Mouse (Mus musculus) heart, embryonic 12.5 days (tissue): ENCODE results near the gene Mrgprg. TPM values are rescaled to one million over a fixed set of nuclear protein-coding genes. Genes with fewer than 3 reads are reported as not detected.

ENCODE experiments used
- ATAC-seq: fragments of 200-750 bp; cut with Nextera tagmentation; 2 replicates; pipeline ENCODE4 v1.8.0; 2017; ENCODE audit warnings: moderate TSS enrichment, moderate library complexity; ENCODE audit not compliant: insufficient number of reproducible peaks, low FRiP score
- H3K27ac ChIP-seq: fragments of 300-500 bp; sonication (generic); 2 replicates; pipeline ENCODE4 v1.5.1; 2016; ENCODE audit warnings: mild to moderate bottlenecking, moderate library complexity; ENCODE audit not compliant: poor library complexity, severe bottlenecking
- H3K27me3 ChIP-seq: fragments of 300-500 bp; sonication (generic); replicated peaks from 2 replicates; pipeline ENCODE4 v1.6.1; 2016; ENCODE audit warnings: mild to moderate bottlenecking, moderate library complexity
- H3K36me3 ChIP-seq: fragments of 300-500 bp; sonication (generic); 2 replicates; pipeline ENCODE4 v1.6.1; 2016; ENCODE audit warnings: mild to moderate bottlenecking, moderate library complexity
- H3K4me1 ChIP-seq: fragments of 300-500 bp; sonication (generic); replicated peaks from 2 replicates; pipeline ENCODE4 v1.6.1; 2016; ENCODE audit warnings: mild to moderate bottlenecking
- H3K4me2 ChIP-seq: fragments of 300-500 bp; sonication (generic); 2 replicates; pipeline ENCODE4 v1.6.1; 2016; ENCODE audit warnings: mild to moderate bottlenecking, moderate library complexity
- H3K4me3 ChIP-seq: fragments of 300-500 bp; sonication (generic); 2 replicates; pipeline ENCODE4 v1.5.1; 2016; ENCODE audit warnings: mild to moderate bottlenecking
- H3K9ac ChIP-seq: fragments of 300-500 bp; sonication (generic); 2 replicates; pipeline ENCODE4 v1.6.1; 2016; ENCODE audit warnings: mild to moderate bottlenecking, moderate library complexity
- H3K9me3 ChIP-seq: fragments of 300-500 bp; sonication (generic); replicated peaks from 2 replicates; pipeline ENCODE4 v1.6.1; 2016; ENCODE audit warnings: mild to moderate bottlenecking, moderate library complexity
- WGBS: fragments of 180-500 bp; shearing (Covaris S2); methylation state at CpG from one replicate; pipeline ENCODE4 v1.1.7; 2016; 5-methylcytosine and 5-hydroxymethylcytosine counted together
- microRNA-seq: library from miRNA; unstranded; fragments of <30 nt; microRNA quantifications from one replicate; pipeline ENCODE4, GENCODE M21; 2017
- polyA plus RNA-seq: library from polyadenylated mRNA; unstranded; fragments of >200 nt; fragmentation: Nextera tagmentation; extraction: Ambion mirVana; gene quantifications from 2 replicates; pipeline ENCODE4 v1.2.1, GENCODE M21; 2016

The Mrgprg gene
- polyA plus RNA-seq, 1 experiment from 2014 or later = not detected

- peaks cover 21% of the 10 kb centered on the region for H3K36me3 ChIP-seq
- no peak overlapping the region for H3K9ac ChIP-seq
- no peak overlapping the region for H3K27ac ChIP-seq
- no peaks in the 10 kb centered on the region for H3K9me3 ChIP-seq
- 78% methylated on average over 4 of the region's 4 CpGs for WGBS
- H3K4me2 ChIP-seq = no peak overlapping the region
- ATAC-seq = no peak
- peaks cover 42% of the 10 kb centered on the region for H3K4me1 ChIP-seq
- H3K27me3 ChIP-seq = no peaks in the 10 kb centered on the region
- H3K4me3 ChIP-seq = no peak overlapping the region
Measured at GRCm38 (mm10) chr7:143733746-143734145, 33.0 kb downstream of the Mrgprg start.

DNA sequence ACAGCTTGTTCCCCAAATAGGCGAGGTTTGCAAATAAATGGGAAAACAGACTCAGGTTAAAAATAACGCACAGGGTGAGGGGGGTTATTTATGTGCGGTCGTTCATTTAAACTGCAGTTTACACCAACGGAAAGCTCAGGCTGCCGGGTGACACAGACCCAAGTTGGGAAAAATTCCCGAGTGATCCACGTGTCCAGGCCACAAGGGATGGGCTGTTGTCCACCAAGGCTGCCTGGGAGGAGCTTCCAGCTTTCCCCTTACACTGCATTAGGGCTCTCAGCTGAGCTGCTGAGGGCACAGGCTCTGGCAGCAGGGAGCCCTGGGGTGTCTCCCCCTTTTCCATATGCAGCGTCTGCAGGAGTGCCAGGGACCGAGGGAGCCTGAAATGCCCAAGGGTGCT is 36.9 kb downstream of the Mrgprg start:
- Histone ChIP-seq H3K4me3 (no peak overlapping the region), H3K27me3 (no peaks in the 10 kb centered on the region), H3K36me3 (peaks cover 29% of the 10 kb centered on the region), H3K27ac (no peak overlapping the region), H3K4me2 (no peak overlapping the region), H3K4me1 (peaks cover 40% of the 10 kb centered on the region), H3K9me3 (no peaks in the 10 kb centered on the region), H3K9ac (no peak overlapping the region)
- WGBS = 65% methylated on average over 10 of the region's 10 CpGs
- ATAC-seq = no peak

DNA sequence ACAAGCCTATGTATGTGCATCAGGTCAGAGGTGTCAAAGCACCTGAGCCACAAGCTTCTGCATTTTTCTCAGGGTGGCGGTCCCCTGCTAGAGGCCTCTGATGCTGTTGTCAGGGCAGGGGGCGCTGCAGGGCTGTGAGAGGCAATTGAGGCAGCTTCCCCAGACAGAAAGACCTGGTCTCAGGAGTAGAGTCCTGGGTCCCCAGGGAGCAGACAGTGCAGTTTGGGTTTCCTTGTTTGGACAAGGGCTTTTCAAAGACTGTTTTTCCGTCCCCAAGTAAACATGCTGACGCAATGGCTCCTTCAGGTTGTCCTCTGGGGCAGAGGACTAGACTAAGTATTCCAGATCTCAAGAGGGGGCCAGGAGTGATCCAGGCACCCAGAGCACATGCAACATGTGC is 40.4 kb downstream of the Mrgprg start:
- ATAC-seq = no peak
- no peak overlapping the region for H3K27ac ChIP-seq
- no peak overlapping the region for H3K4me2 ChIP-seq
- H3K4me1 ChIP-seq = peaks cover 36% of the 10 kb centered on the region
- H3K27me3 ChIP-seq = no peaks in the 10 kb centered on the region
- H3K9me3 ChIP-seq = no peaks in the 10 kb centered on the region
- H3K36me3 ChIP-seq = peaks cover 13% of the 10 kb centered on the region
- H3K9ac ChIP-seq = no peak overlapping the region
- H3K4me3 ChIP-seq = no peak overlapping the region
- 78% methylated on average over 4 of the region's 4 CpGs for WGBS

DNA sequence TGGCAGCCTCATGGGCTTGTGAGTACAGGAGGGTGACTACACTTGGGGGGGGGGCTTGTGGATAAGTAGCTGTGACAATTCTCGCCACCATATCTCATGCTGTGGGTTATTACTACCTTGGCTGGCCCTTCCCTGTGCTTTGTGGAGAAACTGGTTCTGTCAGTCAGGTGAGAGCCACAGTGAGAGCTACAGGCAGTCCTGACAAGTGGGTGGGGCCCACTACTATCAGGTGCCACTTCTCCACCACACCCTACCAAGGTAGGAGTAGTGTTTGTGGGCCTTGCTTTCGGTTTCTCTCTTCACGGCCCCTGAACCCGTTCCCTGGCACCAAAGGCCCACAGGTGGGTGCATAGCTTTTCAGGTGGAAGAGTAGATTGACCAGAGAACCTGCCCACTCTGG is 43.0 kb downstream of the Mrgprg start:
- H3K27ac ChIP-seq = no peak overlapping the region
- peaks cover 13% of the 10 kb centered on the region for H3K36me3 ChIP-seq
- no peaks in the 10 kb centered on the region for H3K27me3 ChIP-seq
- no peak overlapping the region for H3K9ac ChIP-seq
- H3K4me2 ChIP-seq = no peak overlapping the region
- no peaks in the 10 kb centered on the region for H3K9me3 ChIP-seq
- WGBS = 83% methylated on average over 4 of the region's 4 CpGs
- ATAC-seq = no peak
- no peak overlapping the region for H3K4me3 ChIP-seq
- peaks cover 26% of the 10 kb centered on the region for H3K4me1 ChIP-seq

- Histone ChIP-seq H3K9ac (no peak overlapping the region), H3K27me3 (no peaks in the 10 kb centered on the region), H3K4me1 (peaks cover 28% of the 10 kb centered on the region), H3K4me2 (no peak overlapping the region), H3K36me3 (peaks cover 10% of the 10 kb centered on the region), H3K27ac (no peak overlapping the region), H3K9me3 (no peaks in the 10 kb centered on the region), H3K4me3 (no peak overlapping the region)
- 81% methylated on average over 5 of the region's 5 CpGs for WGBS
- no peak for ATAC-seq
Measured at GRCm38 (mm10) chr7:143722646-143723045, 44.1 kb downstream of the Mrgprg start.

- 73% methylated on average over 1 of the region's 1 CpGs for WGBS
- Histone ChIP-seq H3K4me1 (peaks cover 51% of the 10 kb centered on the region), H3K9me3 (no peaks in the 10 kb centered on the region), H3K4me3 (no peak overlapping the region), H3K4me2 (peak overlapping the region; percentile 3; the same call in 1 of the 2 replicates), H3K36me3 (peaks cover 33% of the 10 kb centered on the region), H3K9ac (no peak overlapping the region), H3K27me3 (no peaks in the 10 kb centered on the region), H3K27ac (peak overlapping the region; percentile 77)
- ATAC-seq = no peak
Measured at GRCm38 (mm10) chr7:143717811-143718210, 49.0 kb downstream of the Mrgprg start.

Small RNA genes within 50 kb of the gene (microRNA-seq; reads per million reads assigned to microRNA genes)
- gene Gm22064 = not detected

Other genes with a start within 250 kb of the Mrgprg start
- gene Nap1l4, start 217.9 kb downstream of the Mrgprg start, polyA plus RNA-seq = 236 and 244 TPM in 2 replicates
- 28.4 and 31.3 TPM in 2 replicates for gene Cars, start 166.9 kb downstream of the Mrgprg start, polyA plus RNA-seq
- 0.43 and 0.46 TPM in 2 replicates for gene Tnfrsf26, start 138.3 kb downstream of the Mrgprg start, polyA plus RNA-seq
- 2.8 and 3.1 TPM in 2 replicates for gene Tnfrsf22, start 117.3 kb downstream of the Mrgprg start, polyA plus RNA-seq
- gene Tnfrsf23, start 81.1 kb downstream of the Mrgprg start, polyA plus RNA-seq = 2.8 and 3.1 TPM in 2 replicates
- gene Osbpl5, start 10.0 kb downstream of the Mrgprg start, polyA plus RNA-seq = 36.6 and 40.3 TPM in 2 replicates
- gene Mrgpre, start 17.5 kb upstream of the Mrgprg start, polyA plus RNA-seq = 3.0 and 3.2 TPM in 2 replicates
- 7.4 and 8.1 TPM in 2 replicates for gene Nadsyn1, start 55.9 kb upstream of the Mrgprg start, polyA plus RNA-seq
- gene Dhcr7, start 56.2 kb upstream of the Mrgprg start, polyA plus RNA-seq = 24.6 and 29.1 TPM in 2 replicates
- not detected in 2 replicates for gene Gm498, start 99.8 kb upstream of the Mrgprg start, polyA plus RNA-seq
- 0.12 and 0.27 TPM in 2 replicates for gene Shank2, start 234.9 kb upstream of the Mrgprg start, polyA plus RNA-seq